Mouse (Mus musculus) liver, embryonic 14 days (tissue): Measurements from ENCODE around the gene Fasn. TPM values are rescaled to one million over a fixed set of nuclear protein-coding genes. Genes with fewer than 3 reads are reported as not detected.

Experiments used
- polyA plus RNA-seq: library from polyadenylated mRNA; depleted of rRNA; stranded (reverse); fragments of >200 nt; gene quantifications from 2 replicates; pipeline ENCODE4 v1.2.3, GENCODE M21; 2012; rRNA removed

Fasn gene
- 44.8 and 46.6 TPM in 2 replicates for polyA plus RNA-seq

GRCm38 (mm10) chr11:120823956-120824786 lies at the start of gene Fasn:
Gene Fasn (minus strand): TSS chr11:120824547.

DNA sequence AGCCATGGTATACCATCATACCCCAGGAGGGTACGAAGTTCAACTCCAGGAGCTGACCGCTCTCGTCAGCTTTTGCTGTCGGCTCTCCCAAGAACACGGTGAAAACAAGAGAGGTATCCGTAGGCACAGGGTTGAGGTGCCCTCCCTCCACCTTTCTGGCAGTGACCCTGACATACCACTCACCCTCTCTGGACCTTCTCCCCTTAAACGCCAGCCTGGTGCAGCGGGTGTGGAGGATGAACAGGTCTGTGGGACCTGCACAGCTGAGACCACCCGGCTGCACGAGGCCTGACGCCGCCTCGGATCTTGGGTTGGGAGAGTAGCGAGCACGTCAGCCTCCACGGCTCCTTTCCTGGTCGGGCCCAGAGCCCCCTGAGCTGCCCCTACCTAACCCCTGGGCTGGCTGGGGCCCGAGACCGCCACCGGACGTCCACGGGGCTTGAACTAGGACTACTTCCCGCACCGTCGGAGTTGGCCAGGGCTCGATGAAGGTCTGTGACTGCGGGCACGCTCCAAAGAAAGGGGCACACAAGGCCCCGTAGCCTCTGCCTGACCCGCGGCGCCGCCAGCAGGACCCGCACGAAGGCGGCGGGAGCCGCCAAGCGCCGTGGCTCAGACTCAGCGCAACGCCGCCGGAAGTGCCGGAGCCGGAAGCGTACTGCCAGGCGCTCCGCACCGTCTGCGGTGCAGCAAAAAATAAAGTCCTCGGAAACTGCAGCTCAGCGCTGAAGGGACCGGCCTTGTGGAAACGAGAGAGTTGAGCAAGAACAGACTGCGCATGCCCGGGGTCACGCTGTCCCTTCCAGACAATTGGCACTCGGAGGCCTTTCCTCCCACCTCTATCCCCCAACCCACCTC lies 28.4 kb downstream of the Fasn start, which contains the start of gene Dus1l:
Gene Dus1l, minus strand, starts transcription at position 648 of the 858 bp plus-strand sequence.

DNA sequence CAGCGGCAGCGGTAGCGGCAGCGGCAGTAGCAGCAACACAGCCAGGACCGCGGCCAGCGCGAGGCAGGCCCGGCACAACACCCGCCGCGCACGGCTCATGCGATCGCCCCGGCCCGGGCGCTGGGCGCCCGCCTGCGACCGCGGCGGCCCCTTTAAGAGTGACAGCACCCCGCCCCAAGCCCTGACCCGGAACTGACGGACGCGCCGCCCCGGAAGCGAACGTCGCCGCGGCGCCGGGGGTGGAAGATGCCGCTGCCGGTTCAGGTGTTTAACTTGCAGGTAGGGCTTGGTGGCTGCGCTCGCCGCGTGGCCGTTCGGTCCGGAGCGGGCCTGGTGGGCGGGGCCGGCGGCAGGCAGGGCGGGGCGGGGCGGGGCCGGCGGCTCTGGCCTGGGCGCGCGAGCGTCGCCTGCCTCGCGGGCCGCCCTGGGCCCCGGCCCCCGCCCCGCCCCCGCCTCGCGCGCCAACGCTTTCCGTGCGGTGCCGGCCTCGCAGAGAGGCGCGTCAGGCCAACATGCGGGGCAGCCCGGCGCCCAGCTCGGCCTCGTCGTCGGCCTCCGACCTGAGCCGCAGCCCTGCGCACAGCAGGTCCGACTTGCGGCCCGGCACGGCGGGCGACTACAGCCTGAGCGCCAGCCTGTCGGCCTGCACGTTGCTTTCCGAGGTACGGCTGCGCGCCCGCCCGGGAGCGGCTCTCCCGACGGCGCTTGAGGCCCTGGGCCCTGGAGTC lies 40.1 kb downstream of the Fasn start, which contains the start of the genes Rfng and Gps1:
Gene Rfng, minus strand, starts transcription at position 144 of the 728 bp plus-strand sequence.
Gene Gps1, plus strand, starts transcription at position 209 of the 728 bp plus-strand sequence.

DNA sequence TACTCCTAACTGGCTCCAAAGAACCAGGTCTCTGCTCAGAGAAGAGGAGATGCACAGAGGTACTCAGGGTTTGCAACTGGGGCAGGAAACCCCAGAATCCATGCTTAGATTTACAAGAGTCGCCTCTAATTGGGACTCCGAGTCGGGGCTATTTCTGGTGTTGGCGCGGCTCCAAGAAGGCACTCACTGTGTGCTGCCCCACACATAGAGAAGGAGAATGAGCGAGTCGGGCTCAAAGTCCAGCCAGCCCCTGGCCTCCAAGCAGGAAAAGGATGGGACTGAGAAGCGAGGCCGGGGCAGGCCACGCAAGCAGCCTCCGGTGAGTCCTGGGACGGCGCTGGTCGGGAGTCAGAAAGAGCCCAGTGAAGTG lies 61.7 kb downstream of the Fasn start, which contains the start of gene Hmga1b:
Gene Hmga1b, plus strand, starts transcription at position 123 of the 370 bp plus-strand sequence.

Other genes starting within 250 kb of the Fasn start
- 151 and 168 TPM in 2 replicates for gene Arhgdia, start 242.9 kb downstream of the Fasn start, polyA plus RNA-seq
- 112 and 119 TPM in 2 replicates for gene Alyref, start 226.2 kb downstream of the Fasn start, polyA plus RNA-seq
- 49.9 and 56.0 TPM in 2 replicates for gene Anapc11, start 226.1 kb downstream of the Fasn start, polyA plus RNA-seq
- gene Npb, start 216.1 kb downstream of the Fasn start, polyA plus RNA-seq, result 4.6 and 5.4 TPM in 2 replicates
- gene Pcyt2, start 206.6 kb downstream of the Fasn start, polyA plus RNA-seq, result 113 and 125 TPM in 2 replicates
- 27.4 and 30.1 TPM in 2 replicates for gene Sirt7, start 199.3 kb downstream of the Fasn start, polyA plus RNA-seq
- 25.1 and 29.7 TPM in 2 replicates for gene Mafg, start 190.9 kb downstream of the Fasn start, polyA plus RNA-seq
- gene Pycr1, start 180.8 kb downstream of the Fasn start, polyA plus RNA-seq, result 4.4 and 4.5 TPM in 2 replicates
- 0.14 and 0.28 TPM in 2 replicates for gene Myadml2, start 176.4 kb downstream of the Fasn start, polyA plus RNA-seq
- 0.22 and 0.43 TPM in 2 replicates for gene Notum, start 163.4 kb downstream of the Fasn start, polyA plus RNA-seq
- gene Aspscr1, start 151.6 kb downstream of the Fasn start, polyA plus RNA-seq, result 16.8 and 20.5 TPM in 2 replicates
- gene Cenpx, start 110.8 kb downstream of the Fasn start, polyA plus RNA-seq, result 61.2 and 66.5 TPM in 2 replicates
- gene Lrrc45, start 110.6 kb downstream of the Fasn start, polyA plus RNA-seq, result 8.6 and 8.7 TPM in 2 replicates
- gene Rac3, start 103.1 kb downstream of the Fasn start, polyA plus RNA-seq, result 1.3 and 1.4 TPM in 2 replicates
- 9.4 and 10.1 TPM in 2 replicates for gene Dcxr, start 97.3 kb downstream of the Fasn start, polyA plus RNA-seq
- 0.16 TPM in 1 of 2 replicates, not detected in the other for gene Cbr2, start 92.4 kb downstream of the Fasn start, polyA plus RNA-seq
- 2.8 and 3.7 TPM in 2 replicates for gene Hmga1b, start 61.8 kb downstream of the Fasn start, polyA plus RNA-seq
- 6.9 and 8.6 TPM in 2 replicates for gene Rfng, start 40.3 kb downstream of the Fasn start, polyA plus RNA-seq
- 61.2 and 70.7 TPM in 2 replicates for gene Gps1, start 40.3 kb downstream of the Fasn start, polyA plus RNA-seq
- gene Dus1l, start 28.1 kb downstream of the Fasn start, polyA plus RNA-seq, result 30.8 and 33.4 TPM in 2 replicates
- gene Ccdc57, start 108.3 kb upstream of the Fasn start, polyA plus RNA-seq, result 1.4 and 1.7 TPM in 2 replicates
- gene Slc16a3, start 123.9 kb upstream of the Fasn start, polyA plus RNA-seq, result 19.7 and 22.6 TPM in 2 replicates
- 25.7 and 28.4 TPM in 2 replicates for gene Csnk1d, start 166.8 kb upstream of the Fasn start, polyA plus RNA-seq
- 0.34 and 0.43 TPM in 2 replicates for gene Cd7, start 214.9 kb upstream of the Fasn start, polyA plus RNA-seq
- gene Sectm1b, start 239.0 kb upstream of the Fasn start, polyA plus RNA-seq, result 0.06 and 0.07 TPM in 2 replicates